Mouse (Mus musculus): Measurements from ENCODE around the gene Fut11.

DNA sequence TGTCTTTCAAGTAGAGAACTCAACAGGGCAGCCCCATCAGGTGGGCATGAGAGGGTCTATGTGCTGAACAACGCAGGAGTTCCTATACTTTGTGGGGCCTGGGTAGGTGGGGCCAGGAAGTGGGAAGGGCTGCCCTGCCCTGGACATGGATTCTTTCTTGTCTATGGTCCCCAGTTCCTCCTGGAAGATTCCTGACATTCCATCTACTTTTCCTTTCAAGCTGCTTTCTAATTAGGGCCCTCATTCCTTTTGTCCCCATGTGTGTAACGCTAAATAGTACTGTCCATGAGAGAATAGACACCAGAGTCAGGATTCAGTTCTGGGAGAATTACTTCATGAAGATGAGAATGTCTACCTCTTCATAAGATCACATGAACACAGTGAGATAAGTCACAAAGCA lies 31.2 kb upstream of the Fut11 start:
- TF ChIP-seq CTCF (IDR thresholded peaks at IDR 0.05; ENCODE audit: low read depth, low read length) (no peak), POLR2A (IDR thresholded peaks at IDR 0.05; ENCODE audit: insufficient read depth, low read length) (no peak), EP300 (IDR thresholded peaks at IDR 0.05; ENCODE audit: insufficient read depth, low read depth, low read length) (no peak)

Data from ES-Bruce4 (cell line).